Mouse (Mus musculus) c-Kit-positive CD71-negative TER-119-negative erythroid progenitor cells, embryonic 14.5 days (primary cell): ENCODE measurements at regions not wholly inside any gene's neighbourhood (a gene's known extent, or its start where the extent isn't known, plus 50 kb on each side); places are given as distances from the start of the nearest gene placed in this dataset.
"Not testable (repeated sequence)": the region's sequence is repeated elsewhere in the genome, so short reads cannot be mapped to it uniquely, and the experiment has no call there.

Experiments used
- DNase-seq: peaks from one replicate; pipeline ENCODE4 v3.0.0-alpha.2; 2013; ENCODE audit warnings: low read depth

- DNase-seq = no peak
Observed at GRCm38 (mm10) chr9:115422786-115423185, 112.6 kb upstream of the Stt3b start.

- no peak for DNase-seq
Observed at GRCm38 (mm10) chr9:115426682-115427081, 116.5 kb upstream of the Stt3b start.

GRCm38 (mm10) chr9:115430271-115430670, 120.0 kb upstream of the Stt3b start:
- DNase-seq = no peak

- DNase-seq = no peak
Observed at GRCm38 (mm10) chr9:115434696-115435095, 124.5 kb upstream of the Stt3b start.

- no peak for DNase-seq
Observed at GRCm38 (mm10) chr9:115436301-115436700, 126.1 kb upstream of the Stt3b start.

GRCm38 (mm10) chr9:115438234-115438633, 128.0 kb upstream of the Stt3b start:
- DNase-seq = not testable (repeated sequence)

GRCm38 (mm10) chr9:115446681-115447080, 136.5 kb upstream of the Stt3b start:
- DNase-seq = no peak

GRCm38 (mm10) chr9:115450741-115451320, 140.6 kb upstream of the Stt3b start:
- DNase-seq = no peak

GRCm38 (mm10) chr9:115454771-115455170, 144.6 kb upstream of the Stt3b start:
- no peak for DNase-seq

GRCm38 (mm10) chr9:115456121-115456520, 145.9 kb upstream of the Stt3b start:
- no peak for DNase-seq

- no peak for DNase-seq
Observed at GRCm38 (mm10) chr9:115456638-115457037, 146.4 kb upstream of the Stt3b start.

GRCm38 (mm10) chr9:115457889-115458710, 147.9 kb upstream of the Stt3b start:
- no peak for DNase-seq

- DNase-seq = not testable (repeated sequence)
Observed at GRCm38 (mm10) chr9:115459075-115459474, 148.9 kb upstream of the Stt3b start.

- no peak for DNase-seq
Observed at GRCm38 (mm10) chr9:115465326-115465725, 155.1 kb upstream of the Stt3b start.

GRCm38 (mm10) chr9:115468641-115469040, 158.4 kb upstream of the Stt3b start:
- no peak for DNase-seq

GRCm38 (mm10) chr9:115471582-115471981, 161.4 kb upstream of the Stt3b start:
- no peak for DNase-seq

GRCm38 (mm10) chr9:115473037-115473436, 162.8 kb upstream of the Stt3b start:
- DNase-seq = no peak

- no peak for DNase-seq
Observed at GRCm38 (mm10) chr9:115473847-115474246, 163.6 kb upstream of the Stt3b start.

GRCm38 (mm10) chr9:115474342-115474741, 164.1 kb upstream of the Stt3b start:
- DNase-seq = no peak

GRCm38 (mm10) chr9:115476205-115476604, 166.0 kb upstream of the Stt3b start:
- no peak for DNase-seq

- DNase-seq = no peak
Observed at GRCm38 (mm10) chr9:115477556-115478220, 167.5 kb upstream of the Stt3b start.

- DNase-seq = no peak
Observed at GRCm38 (mm10) chr9:115478946-115479345, 168.7 kb upstream of the Stt3b start.

- DNase-seq = no peak
Observed at GRCm38 (mm10) chr9:115481176-115481575, 171.0 kb upstream of the Stt3b start.
